Mouse (Mus musculus): ENCODE measurements around the gene Hck.

GRCm38 (mm10) chr2:153151926-153152665, 43.8 kb downstream of the Hck start:
- TF ChIP-seq POLR2A (IDR thresholded peaks at IDR 0.05; ENCODE audit: low read depth, low read length) = no peak
- no peak for TF ChIP-seq CTCF (IDR thresholded peaks at IDR 0.05; ENCODE audit: extremely low read depth, insufficient read depth, insufficient read length, insufficient replicate concordance)

All from spleen, adult 2 months (tissue).